ENCODE assay signal across 23 mouse cellular contexts in genomic region chr19:55132476-55132875, GRCm38 (mm10). TPM values are rescaled to one million over a fixed set of nuclear protein-coding genes. Genes with fewer than 3 reads are reported as not detected.
"Had no signal": no experiment of that assay in that cellular context is flagged by ENCODE, and none has a peak within 500 bp of the region (broad histone marks: within the 10 kb centered on the region; RNA-seq: fewer than 3 reads in every experiment).

No protein-coding gene starts in this region.

- H3K36me3 ChIP-seq: limb, embryonic 12.5 days; limb, embryonic 15.5 days; liver, embryonic 13.5 days; stomach, embryonic 15.5 days had no signal

- DNase-seq: kidney, adult 18-20 months; kidney, adult 9 months; kidney, postnatal 4 days; left cerebral cortex, postnatal 4 days; liver, embryonic 13.5 days; lung, adult 2 months; lung, postnatal 14 days; lung, postnatal 4 days; midbrain, embryonic 14.5 days; retina, postnatal 1 day; right cerebral cortex, postnatal 25 days; spleen, adult 18-20 months; thymus, postnatal 36 days had no signal

- H3K9me3 ChIP-seq: limb, embryonic 12.5 days; limb, embryonic 15.5 days; liver, embryonic 13.5 days; stomach, embryonic 15.5 days had no signal

- H3K4me2 ChIP-seq: limb, embryonic 12.5 days; limb, embryonic 15.5 days; liver, embryonic 13.5 days; midbrain, embryonic 11.5 days; stomach, embryonic 15.5 days had no signal

- H3K4me3 ChIP-seq: limb, embryonic 12.5 days; limb, embryonic 15.5 days; liver, embryonic 13.5 days; stomach, embryonic 15.5 days had no signal

- H3K9ac ChIP-seq: limb, embryonic 12.5 days; limb, embryonic 15.5 days; liver, embryonic 13.5 days; stomach, embryonic 15.5 days had no signal

- H3K27ac ChIP-seq: limb, embryonic 12.5 days; limb, embryonic 15.5 days; liver, embryonic 13.5 days; stomach, embryonic 15.5 days had no signal

- H3K27me3 ChIP-seq: limb, embryonic 12.5 days; limb, embryonic 15.5 days; liver, embryonic 13.5 days; stomach, embryonic 15.5 days had no signal

RNA-seq across cellular contexts. Expression of gene Tectb, which starts 48.1 kb away (rescaled TPM):
- total RNA-seq: left cerebral cortex, postnatal 4 days; megakaryocyte progenitor cell, adult 5-6 weeks; megakaryocyte-erythroid progenitor cell, adult 5-6 weeks; midbrain, postnatal 0 days had no signal
- polyA plus RNA-seq: kidney, embryonic 16.5 days; limb, embryonic 12.5 days; limb, embryonic 15.5 days; liver, embryonic 13.5 days; neural tube, embryonic 11.5 days; neural tube, embryonic 14.5 days; stomach, embryonic 15.5 days had no signal
